Mouse (Mus musculus) stomach, postnatal 0 days (tissue): Measurements from ENCODE around the gene Atp6v0a1. TPM values are rescaled to one million over a fixed set of nuclear protein-coding genes. Genes with fewer than 3 reads are reported as not detected.

ENCODE experiments used
- ATAC-seq: fragments of 200-750 bp; cut with Nextera tagmentation; 2 replicates; pipeline ENCODE4 v1.8.0; 2017; ENCODE audit not compliant: low FRiP score, low TSS enrichment
- DNase-seq: peaks from one replicate; pipeline ENCODE4 v3.0.0-alpha.2; 2016; ENCODE audit warnings: low spot score
- H3K27ac ChIP-seq: fragments of 300-500 bp; sonication (generic); replicated peaks from 2 replicates; pipeline ENCODE4 v1.5.1; 2014; ENCODE audit warnings: mild to moderate bottlenecking, control low read depth
- H3K27me3 ChIP-seq: fragments of 300-500 bp; sonication (generic); 2 replicates; pipeline ENCODE4 v1.6.1; 2014; ENCODE audit warnings: low read length; ENCODE audit not compliant: control insufficient read depth, insufficient read depth
- H3K36me3 ChIP-seq: fragments of 300-500 bp; sonication (generic); 2 replicates; pipeline ENCODE4 v1.6.1; 2014; ENCODE audit warnings: low read length, mixed read lengths; ENCODE audit not compliant: control insufficient read depth, insufficient read depth
- H3K4me1 ChIP-seq: fragments of 300-500 bp; sonication (generic); replicated peaks from 2 replicates; pipeline ENCODE4 v1.6.1; 2014; ENCODE audit warnings: antibody characterized with exemption; ENCODE audit not compliant: control insufficient read depth, insufficient read depth
- H3K4me2 ChIP-seq: fragments of 300-500 bp; sonication (generic); replicated peaks from 2 replicates; pipeline ENCODE4 v1.6.1; 2014; ENCODE audit warnings: low read depth, mild to moderate bottlenecking, control low read depth, moderate library complexity
- H3K4me3 ChIP-seq: fragments of 300-500 bp; sonication (generic); 2 replicates; pipeline ENCODE4 v1.5.1; 2014; ENCODE audit warnings: low read depth, low read length, control low read depth
- H3K9ac ChIP-seq: fragments of 300-500 bp; sonication (generic); 2 replicates; pipeline ENCODE4 v1.6.1; 2014; ENCODE audit warnings: mild to moderate bottlenecking, low read length, control low read depth, mixed read lengths
- H3K9me3 ChIP-seq: fragments of 300-500 bp; sonication (generic); 2 replicates; pipeline ENCODE4 v1.6.1; 2016; ENCODE audit warnings: low read length; ENCODE audit not compliant: control insufficient read depth
- CTCF ChIP-seq: IDR thresholded peaks from 2 replicates; pipeline ENCODE4 v1.5.1; 2016; ENCODE audit warnings: antibody characterized with exemption, low read depth, mild to moderate bottlenecking, moderate library complexity
- EP300 ChIP-seq: optimal IDR thresholded peaks from 2 replicates; pipeline ENCODE3; 2016; ENCODE audit warnings: antibody characterized with exemption
- WGBS: fragments of 180-500 bp; shearing (Covaris S2); extraction: QIAGEN DNeasy Blood & Tissue Kit; methylation state at CpG from one replicate; pipeline ENCODE4 v1.1.7; 2014; 5-methylcytosine and 5-hydroxymethylcytosine counted together
- polyA plus RNA-seq: library from polyadenylated mRNA; unstranded; fragments of >200 nt; fragmentation: Nextera tagmentation; extraction: Ambion mirVana; gene quantifications from 2 replicates; pipeline ENCODE4 v1.2.1, GENCODE M21; 2015

The Atp6v0a1 gene
- polyA plus RNA-seq, 1 experiment from 2014 or later: 45.5 TPM

GRCm38 (mm10) chr11:100969189-100969743, 40.0 kb upstream of the Atp6v0a1 start:
- Histone ChIP-seq H3K4me1 (peaks cover 7% of the 10 kb centered on the region), H3K4me3 (peak overlapping the region; percentile 83), H3K36me3 (0 out of 2 replicates have a peak, but pooled peaks cover 3% of the 10 kb centered on the region), H3K27me3 (no peaks in the 10 kb centered on the region), H3K27ac (peak overlapping the region; percentile 95), H3K4me2 (peak overlapping the region; percentile 72), H3K9me3 (no peaks in the 10 kb centered on the region), H3K9ac (peak overlapping the region; percentile 94)
- TF ChIP-seq CTCF (no peak), EP300 (peak; percentile 67)
- DNase-seq (peak; percentile 47), ATAC-seq (0 out of 2 replicates have a peak, but pooled peaks have one; percentile 12)
- 3% methylated on average over 33 of the region's 35 CpGs for WGBS

GRCm38 (mm10) chr11:100969744-100970556, 39.3 kb upstream of the Atp6v0a1 start:
- peak overlapping the region; percentile 72 for H3K4me2 ChIP-seq
- H3K4me1 ChIP-seq: peaks cover 5% of the 10 kb centered on the region
- peak overlapping the region; percentile 94 for H3K9ac ChIP-seq
- no peaks in the 10 kb centered on the region for H3K27me3 ChIP-seq
- TF ChIP-seq EP300: peak; percentile 17
- TF ChIP-seq CTCF: peak; percentile 38; the same call in 1 of the 2 replicates
- DNase-seq: peak; percentile 79
- ATAC-seq: peak; percentile 77
- peak overlapping the region; percentile 95 for H3K27ac ChIP-seq
- peak overlapping the region; percentile 83 for H3K4me3 ChIP-seq
- 0 out of 2 replicates have a peak, but pooled peaks cover 3% of the 10 kb centered on the region for H3K36me3 ChIP-seq
- no peaks in the 10 kb centered on the region for H3K9me3 ChIP-seq
- WGBS: under 1% methylated on average over 54 of the region's 65 CpGs

GRCm38 (mm10) chr11:100970557-100970937, 38.7 kb upstream of the Atp6v0a1 start, which contains the start of gene Cavin1:
TSS of gene Cavin1 (minus strand) at chr11:100970887.
- Histone ChIP-seq H3K4me2 (peak within 1 kb of the TSS; percentile 72), H3K4me1 (peaks cover 2% of the 10 kb centered on the region), H3K36me3 (0 out of 2 replicates have a peak, but pooled peaks cover 3% of the 10 kb centered on the region), H3K9ac (peak within 1 kb of the TSS; percentile 94), H3K4me3 (peak within 1 kb of the TSS; percentile 83), H3K27ac (peak within 1 kb of the TSS; percentile 95), H3K9me3 (no peaks in the 10 kb centered on the region), H3K27me3 (no peaks in the 10 kb centered on the region)
- peak; percentile 91 for ATAC-seq
- WGBS: under 1% methylated on average over 20 of the region's 20 CpGs
- peak; percentile 26; the same call in 1 of the 2 replicates for TF ChIP-seq CTCF
- peak; percentile 23 for TF ChIP-seq EP300
- peak; percentile 93 for DNase-seq

- H3K4me1 ChIP-seq: peaks cover 2% of the 10 kb centered on the region
- DNase-seq: no peak
- peak overlapping the region; percentile 95 for H3K27ac ChIP-seq
- no peak for ATAC-seq
- H3K27me3 ChIP-seq: no peaks in the 10 kb centered on the region
- no peaks in the 10 kb centered on the region for H3K36me3 ChIP-seq
- H3K4me3 ChIP-seq: no peak overlapping the region
- 72% methylated on average over 10 of the region's 10 CpGs for WGBS
- no peaks in the 10 kb centered on the region for H3K9me3 ChIP-seq
- H3K9ac ChIP-seq: no peak overlapping the region
- peak overlapping the region; percentile 72 for H3K4me2 ChIP-seq
- no peak for TF ChIP-seq EP300
- TF ChIP-seq CTCF: no peak
Measured at GRCm38 (mm10) chr11:100971455-100971854, 37.8 kb upstream of the Atp6v0a1 start.

- DNase-seq (no peak), ATAC-seq (no peak)
- no peak overlapping the region for H3K27ac ChIP-seq
- H3K4me3 ChIP-seq: no peak overlapping the region
- H3K4me2 ChIP-seq: no peak overlapping the region
- peaks cover 2% of the 10 kb centered on the region for H3K4me1 ChIP-seq
- no peaks in the 10 kb centered on the region for H3K27me3 ChIP-seq
- no peaks in the 10 kb centered on the region for H3K9me3 ChIP-seq
- TF ChIP-seq CTCF (no peak), EP300 (no peak)
- no peaks in the 10 kb centered on the region for H3K36me3 ChIP-seq
- WGBS: 72% methylated on average over 7 of the region's 7 CpGs
- H3K9ac ChIP-seq: no peak overlapping the region
Measured at GRCm38 (mm10) chr11:100973245-100973644, 36.0 kb upstream of the Atp6v0a1 start.
